Mouse (Mus musculus) embryonic facial prominence, embryonic 13.5 days (tissue): ENCODE data around the gene Pgbd1. TPM values are rescaled to one million over a fixed set of nuclear protein-coding genes. Genes with fewer than 3 reads are reported as not detected.
"Not testable (repeated sequence)": the region's sequence is repeated elsewhere in the genome, so short reads cannot be mapped to it uniquely, and the experiment has no call there.

ENCODE experiments used
- ATAC-seq: fragments of 200-750 bp; cut with Nextera tagmentation; 2 replicates; pipeline ENCODE4 v1.8.0; 2017; ENCODE audit warnings: low read depth; ENCODE audit not compliant: insufficient number of reproducible peaks, insufficient read depth, low FRiP score, low TSS enrichment
- H3K27ac ChIP-seq: fragments of 300-500 bp; sonication (generic); 2 replicates; pipeline ENCODE4 v1.5.1; 2015; ENCODE audit warnings: moderate library complexity, mild to moderate bottlenecking, inconsistent platforms
- H3K27me3 ChIP-seq: fragments of 300-500 bp; sonication (generic); 2 replicates; pipeline ENCODE4 v1.6.1; 2015; ENCODE audit warnings: mild to moderate bottlenecking, inconsistent platforms
- H3K36me3 ChIP-seq: fragments of 300-500 bp; sonication (generic); 2 replicates; pipeline ENCODE4 v1.6.1; 2015; ENCODE audit warnings: mild to moderate bottlenecking, inconsistent platforms
- H3K4me1 ChIP-seq: fragments of 300-500 bp; sonication (generic); 2 replicates; pipeline ENCODE4 v1.6.1; 2015; ENCODE audit warnings: inconsistent platforms
- H3K4me2 ChIP-seq: fragments of 300-500 bp; sonication (generic); 2 replicates; pipeline ENCODE4 v1.6.1; 2015; ENCODE audit warnings: moderate library complexity, mild to moderate bottlenecking, inconsistent platforms
- H3K4me3 ChIP-seq: fragments of 300-500 bp; sonication (generic); 2 replicates; pipeline ENCODE4 v1.5.1; 2015; ENCODE audit warnings: mild to moderate bottlenecking, inconsistent platforms
- H3K9ac ChIP-seq: fragments of 300-500 bp; sonication (generic); 2 replicates; pipeline ENCODE4 v1.6.1; 2015; ENCODE audit warnings: mild to moderate bottlenecking, inconsistent platforms
- H3K9me3 ChIP-seq: fragments of 300-500 bp; sonication (generic); 2 replicates; pipeline ENCODE4 v1.6.1; 2016; ENCODE audit warnings: inconsistent platforms
- WGBS: fragments of 180-500 bp; shearing (Covaris S2); methylation state at CpG from one replicate; pipeline ENCODE4 v1.1.7; 2015; ENCODE audit warnings: mixed read lengths; 5-methylcytosine and 5-hydroxymethylcytosine counted together
- polyA plus RNA-seq: library from polyadenylated mRNA; unstranded; fragments of >200 nt; fragmentation: Nextera tagmentation; extraction: Ambion mirVana; gene quantifications from 2 replicates; pipeline ENCODE4 v1.2.1, GENCODE M21; 2015

Pgbd1 gene
- polyA plus RNA-seq: 3.2 and 4.6 TPM in 2 replicates

GRCm38 (mm10) chr13:21440503-21441206 lies at the start of gene Pgbd1:
Gene Pgbd1 (minus strand): TSS chr13:21441058.
- 0 out of 2 replicates have a peak, but pooled peaks cover 4% of the 10 kb centered on the region for H3K4me1 ChIP-seq
- ATAC-seq: peak; percentile 62
- H3K36me3 ChIP-seq: peaks cover 29% of the 10 kb centered on the region
- H3K4me2 ChIP-seq: peak within 1 kb of the TSS; percentile 74
- H3K9me3 ChIP-seq: no peaks in the 10 kb centered on the region
- H3K4me3 ChIP-seq: peak within 1 kb of the TSS; percentile 61
- WGBS: under 1% methylated on average over 32 of the region's 32 CpGs
- peak within 1 kb of the TSS; percentile 80 for H3K9ac ChIP-seq
- peak within 1 kb of the TSS; percentile 80 for H3K27ac ChIP-seq
- no peaks in the 10 kb centered on the region for H3K27me3 ChIP-seq

- Histone ChIP-seq H3K4me1 (no peaks in the 10 kb centered on the region), H3K9me3 (no peaks in the 10 kb centered on the region), H3K4me3 (no peak overlapping the region), H3K36me3 (peaks cover 19% of the 10 kb centered on the region), H3K9ac (no peak overlapping the region), H3K27me3 (no peaks in the 10 kb centered on the region), H3K4me2 (no peak overlapping the region), H3K27ac (no peak overlapping the region)
- 83% methylated on average over 1 of the region's 1 CpGs for WGBS
- no peak for ATAC-seq
Measured at GRCm38 (mm10) chr13:21486881-21487280, 46.0 kb upstream of the Pgbd1 start.

- not testable (repeated sequence) for H3K9me3 ChIP-seq, H3K36me3 ChIP-seq, H3K27me3 ChIP-seq
- Histone ChIP-seq H3K4me2 (peak within 1 kb of the TSS; percentile 66), H3K27ac (peak within 1 kb of the TSS; percentile 77), H3K9ac (peak within 1 kb of the TSS; percentile 78), H3K4me3 (peak within 1 kb of the TSS; percentile 61), H3K4me1 (peaks cover 11% of the 10 kb centered on the region; the same call in 1 of the 2 replicates)
- ATAC-seq: peak; percentile 62
- WGBS: 2% methylated on average over 31 of the region's 31 CpGs
Measured at GRCm38 (mm10) chr13:21478759-21479670, 38.2 kb upstream of the Pgbd1 start, which contains the start of the genes Zkscan4 and Gm10065. Gene Zkscan4 (plus strand): TSS chr13:21478907. Gene Gm10065 (minus strand): TSS chr13:21479441.

GRCm38 (mm10) chr13:21472427-21472826 lies 31.6 kb upstream of the Pgbd1 start:
- Histone ChIP-seq H3K4me1 (no peaks in the 10 kb centered on the region), H3K4me2 (no peak overlapping the region), H3K27me3 (peaks cover 19% of the 10 kb centered on the region), H3K27ac (no peak overlapping the region), H3K9me3 (no peaks in the 10 kb centered on the region), H3K4me3 (no peak overlapping the region), H3K9ac (no peak overlapping the region), H3K36me3 (no peaks in the 10 kb centered on the region)
- WGBS: 29% methylated on average over 4 of the region's 4 CpGs
- no peak for ATAC-seq

DNA sequence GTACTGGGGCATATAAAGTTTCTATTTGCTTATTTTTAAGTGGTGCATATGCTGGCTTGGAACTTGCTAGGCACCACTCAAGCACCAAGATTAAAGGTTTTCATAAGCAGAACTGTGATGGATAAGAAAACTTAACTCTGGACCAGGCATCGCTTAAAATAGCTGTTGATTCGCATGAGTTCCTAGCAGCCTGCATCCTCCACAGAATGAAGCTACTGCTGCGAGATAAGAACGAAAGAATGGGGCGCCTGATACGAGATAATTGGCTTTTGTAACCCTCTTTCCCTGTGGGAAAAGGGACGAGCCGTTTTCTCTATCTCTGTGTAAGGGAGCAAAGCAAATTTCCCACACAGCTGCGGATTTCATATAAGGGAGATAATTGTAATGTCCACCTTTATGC lies 28.2 kb upstream of the Pgbd1 start:
- Histone ChIP-seq H3K4me3 (no peak overlapping the region), H3K27me3 (peaks cover 23% of the 10 kb centered on the region), H3K36me3 (no peaks in the 10 kb centered on the region), H3K4me1 (no peaks in the 10 kb centered on the region), H3K9me3 (no peaks in the 10 kb centered on the region), H3K4me2 (peak overlapping the region; percentile 93), H3K27ac (no peak overlapping the region), H3K9ac (no peak overlapping the region)
- ATAC-seq: no peak
- 26% methylated on average over 9 of the region's 9 CpGs for WGBS

GRCm38 (mm10) chr13:21468061-21469019 lies 27.5 kb upstream of the Pgbd1 start, which contains the start of gene Nkapl:
Gene Nkapl (minus strand): TSS chr13:21468509.
- Histone ChIP-seq H3K4me2 (peak within 1 kb of the TSS; percentile 93), H3K9ac (peak within 1 kb of the TSS; percentile 78), H3K4me3 (peak within 1 kb of the TSS; percentile 61), H3K36me3 (no peaks in the 10 kb centered on the region), H3K9me3 (no peaks in the 10 kb centered on the region), H3K27me3 (peaks cover 23% of the 10 kb centered on the region), H3K4me1 (no peaks in the 10 kb centered on the region), H3K27ac (no peak within 1 kb of the TSS)
- WGBS: under 1% methylated on average over 54 of the region's 54 CpGs
- peak; percentile 94 for ATAC-seq

DNA sequence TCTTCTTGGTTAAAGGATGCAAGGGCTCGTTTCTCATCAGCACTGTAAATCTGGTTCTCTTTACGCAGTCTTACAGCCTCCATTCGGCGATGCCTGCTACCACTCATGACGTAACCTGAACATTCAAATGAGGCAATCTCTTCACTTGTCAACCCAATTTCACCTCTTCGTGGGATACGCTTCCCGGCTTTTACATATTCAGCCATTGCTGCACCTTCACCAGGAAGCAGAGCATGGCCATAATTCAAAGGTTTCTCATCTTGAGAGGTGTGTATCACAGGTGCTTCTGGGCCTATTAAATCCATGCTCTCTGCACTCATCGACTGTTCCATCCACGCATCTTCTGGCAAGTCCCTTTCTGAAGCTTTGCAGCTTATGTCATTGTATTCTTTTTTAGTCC lies 26.5 kb upstream of the Pgbd1 start:
- no peaks in the 10 kb centered on the region for H3K36me3 ChIP-seq
- no peak overlapping the region for H3K9ac ChIP-seq
- H3K27me3 ChIP-seq: peaks cover 23% of the 10 kb centered on the region
- 85% methylated on average over 10 of the region's 10 CpGs for WGBS
- ATAC-seq: no peak
- H3K9me3 ChIP-seq: 0 out of 2 replicates have a peak, but pooled peaks cover 3% of the 10 kb centered on the region
- H3K4me1 ChIP-seq: no peaks in the 10 kb centered on the region
- H3K4me2 ChIP-seq: no peak overlapping the region
- H3K27ac ChIP-seq: no peak overlapping the region
- H3K4me3 ChIP-seq: no peak overlapping the region

DNA sequence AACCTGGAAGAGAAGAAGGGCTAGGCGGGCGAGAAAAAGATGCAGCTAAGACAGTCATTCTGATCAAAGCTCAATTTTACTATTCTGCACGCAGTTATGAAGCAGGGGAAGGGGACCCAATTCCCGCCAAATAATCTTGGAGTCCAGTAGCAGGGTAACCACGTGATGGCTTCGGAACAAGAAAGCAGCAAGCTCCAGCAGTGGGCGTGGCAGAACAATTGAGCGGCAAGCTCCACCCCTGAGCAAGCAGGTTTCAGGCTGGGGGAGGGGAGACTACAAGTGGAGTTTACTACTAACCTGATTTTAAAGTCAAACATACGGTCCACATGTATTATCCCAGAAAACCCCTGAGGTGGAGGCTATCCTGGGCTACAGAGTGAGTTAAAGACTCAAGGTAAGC lies 21.7 kb upstream of the Pgbd1 start:
- not testable (repeated sequence) for H3K9me3 ChIP-seq, H3K27me3 ChIP-seq, ATAC-seq, H3K4me2 ChIP-seq, H3K27ac ChIP-seq, H3K9ac ChIP-seq, H3K36me3 ChIP-seq, H3K4me3 ChIP-seq, H3K4me1 ChIP-seq
- WGBS: 52% methylated on average over 9 of the region's 9 CpGs

DNA sequence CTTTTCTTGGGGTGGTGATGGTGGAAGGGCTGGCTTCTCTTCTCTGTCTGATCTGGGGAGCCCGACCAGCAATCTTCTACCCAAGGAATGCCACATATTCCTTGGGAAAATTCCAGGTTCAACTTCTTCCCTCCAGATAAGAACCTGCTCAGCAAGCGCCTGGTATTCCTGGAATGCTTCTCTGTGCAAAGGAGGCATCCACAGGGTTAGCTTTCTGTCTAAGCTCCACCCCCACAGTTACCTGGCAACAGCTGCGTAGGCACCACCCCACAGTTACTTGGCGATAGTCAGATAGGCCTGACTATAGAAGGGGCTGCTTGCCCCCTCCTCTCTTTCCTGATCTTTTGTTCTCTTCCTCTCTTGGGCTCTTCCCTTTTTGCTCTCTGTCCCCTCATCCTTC lies 15.5 kb upstream of the Pgbd1 start:
- Histone ChIP-seq H3K4me1 (peaks cover 11% of the 10 kb centered on the region; the same call in 1 of the 2 replicates), H3K4me3 (no peak overlapping the region), H3K4me2 (no peak overlapping the region), H3K27ac (no peak overlapping the region), H3K36me3 (peaks cover 5% of the 10 kb centered on the region; the same call in 1 of the 2 replicates), H3K9me3 (no peaks in the 10 kb centered on the region), H3K9ac (no peak overlapping the region), H3K27me3 (peaks cover 9% of the 10 kb centered on the region; the same call in 1 of the 2 replicates)
- ATAC-seq: peak; percentile 32; the same call in 1 of the 2 replicates
- 12% methylated on average over 4 of the region's 4 CpGs for WGBS

GRCm38 (mm10) chr13:21454133-21454532 lies 13.3 kb upstream of the Pgbd1 start:
- ATAC-seq: no peak
- Histone ChIP-seq H3K9ac (no peak overlapping the region), H3K4me2 (0 out of 2 replicates have a peak overlapping the region, but pooled peaks have one; percentile 77), H3K4me1 (peaks cover 11% of the 10 kb centered on the region; the same call in 1 of the 2 replicates), H3K4me3 (no peak overlapping the region), H3K9me3 (no peaks in the 10 kb centered on the region), H3K27me3 (peaks cover 9% of the 10 kb centered on the region; the same call in 1 of the 2 replicates), H3K27ac (no peak overlapping the region), H3K36me3 (peaks cover 10% of the 10 kb centered on the region; the same call in 1 of the 2 replicates)
- WGBS: 88% methylated on average over 3 of the region's 3 CpGs
